Mouse (Mus musculus) hindbrain, embryonic 13.5 days (tissue): ENCODE data around the gene Kcnj1. TPM values are rescaled to one million over a fixed set of nuclear protein-coding genes. Genes with fewer than 3 reads are reported as not detected.
A peak's percentile ranks its signal among the peaks of the same experiment; 100 is the strongest.

Experiments
- ATAC-seq: fragments of 200-750 bp; cut with Nextera tagmentation; 2 replicates; pipeline ENCODE4 v1.8.0; 2017; ENCODE audit warnings: moderate TSS enrichment; ENCODE audit not compliant: low FRiP score
- H3K27ac ChIP-seq: fragments of 300-500 bp; sonication (generic); 2 replicates; pipeline ENCODE4 v1.5.1; 2015; ENCODE audit warnings: inconsistent platforms, mild to moderate bottlenecking, moderate library complexity
- H3K27me3 ChIP-seq: fragments of 300-500 bp; sonication (generic); 2 replicates; pipeline ENCODE4 v1.6.1; 2015; ENCODE audit warnings: mild to moderate bottlenecking, inconsistent platforms
- H3K36me3 ChIP-seq: fragments of 300-500 bp; sonication (generic); 2 replicates; pipeline ENCODE4 v1.6.1; 2015; ENCODE audit warnings: mild to moderate bottlenecking, inconsistent platforms
- H3K4me1 ChIP-seq: fragments of 300-500 bp; sonication (generic); replicated peaks from 2 replicates; pipeline ENCODE4 v1.6.1; 2015; ENCODE audit warnings: inconsistent platforms
- H3K4me2 ChIP-seq: fragments of 300-500 bp; sonication (generic); 2 replicates; pipeline ENCODE4 v1.6.1; 2015; ENCODE audit warnings: inconsistent platforms, mild to moderate bottlenecking, moderate library complexity
- H3K4me3 ChIP-seq: fragments of 300-500 bp; sonication (generic); 2 replicates; pipeline ENCODE4 v1.5.1; 2015; ENCODE audit warnings: mild to moderate bottlenecking, inconsistent platforms
- H3K9ac ChIP-seq: fragments of 300-500 bp; sonication (generic); 2 replicates; pipeline ENCODE4 v1.6.1; 2015; ENCODE audit warnings: mild to moderate bottlenecking, inconsistent platforms
- H3K9me3 ChIP-seq: fragments of 300-500 bp; sonication (generic); 2 replicates; pipeline ENCODE4 v1.6.1; 2016; ENCODE audit warnings: inconsistent platforms
- WGBS: fragments of 180-500 bp; shearing (Covaris S2); methylation state at CpG from one replicate; pipeline ENCODE4 v1.1.7; 2015; 5-methylcytosine and 5-hydroxymethylcytosine counted together
- polyA plus RNA-seq: library from polyadenylated mRNA; unstranded; fragments of >200 nt; fragmentation: Nextera tagmentation; extraction: Ambion mirVana; gene quantifications from 2 replicates; pipeline ENCODE4 v1.2.1, GENCODE M21; 2015

The Kcnj1 gene
- polyA plus RNA-seq, 1 experiment from 2014 or later: not detected

DNA sequence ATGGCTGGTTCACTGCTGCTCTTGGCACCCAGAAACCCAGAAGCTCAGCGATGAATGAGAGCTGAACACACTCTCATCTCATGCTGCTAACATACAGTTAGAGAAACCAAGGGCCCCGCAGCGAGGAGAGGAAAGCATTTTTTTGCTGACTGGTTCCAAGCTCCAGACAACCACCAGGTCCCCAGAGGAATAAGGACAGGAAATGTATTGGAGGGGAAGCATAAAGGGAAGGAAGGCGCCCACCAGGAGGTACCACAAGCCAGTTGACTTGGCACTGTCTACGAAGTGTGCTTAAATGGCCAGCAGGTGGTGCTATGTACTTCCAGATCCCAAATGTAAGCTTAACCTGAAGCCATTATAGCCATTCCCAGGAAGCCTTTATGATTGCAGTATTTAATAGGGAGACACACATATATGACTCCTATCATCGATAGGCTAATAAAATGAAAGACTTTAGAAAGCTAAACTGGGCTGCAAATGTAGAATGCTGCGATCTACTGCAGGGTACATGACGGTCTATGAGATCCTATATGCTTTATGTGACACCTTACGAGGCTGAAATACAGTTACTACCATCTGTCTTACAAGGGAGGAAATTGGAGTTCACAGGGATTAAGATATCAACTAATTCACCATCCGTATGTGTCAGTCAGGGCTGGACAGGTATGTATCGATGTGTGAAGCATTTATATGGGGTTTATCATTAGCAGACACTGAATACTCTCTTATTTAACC lies 33.1 kb downstream of the Kcnj1 start:
- H3K4me3 ChIP-seq: no peak overlapping the region
- no peak overlapping the region for H3K27ac ChIP-seq
- no peak overlapping the region for H3K9ac ChIP-seq
- H3K36me3 ChIP-seq: no peaks in the 10 kb centered on the region
- no peak overlapping the region for H3K4me2 ChIP-seq
- peaks cover 15% of the 10 kb centered on the region for H3K4me1 ChIP-seq
- WGBS: 44% methylated on average over 11 of the region's 11 CpGs
- H3K27me3 ChIP-seq: peaks cover 43% of the 10 kb centered on the region
- ATAC-seq: peak; percentile 62
- no peaks in the 10 kb centered on the region for H3K9me3 ChIP-seq

GRCm38 (mm10) chr9:32408730-32409059 lies 36.4 kb downstream of the Kcnj1 start:
- Histone ChIP-seq H3K36me3 (no peaks in the 10 kb centered on the region), H3K9ac (peak overlapping the region; percentile 76), H3K9me3 (no peaks in the 10 kb centered on the region), H3K27ac (no peak overlapping the region), H3K4me3 (peak overlapping the region; percentile 52), H3K4me1 (peaks cover 15% of the 10 kb centered on the region), H3K4me2 (peak overlapping the region; percentile 96), H3K27me3 (peaks cover 58% of the 10 kb centered on the region)
- peak; percentile 24; the same call in 1 of the 2 replicates for ATAC-seq
- 8% methylated on average over 8 of the region's 8 CpGs for WGBS

- 1% methylated on average over 47 of the region's 47 CpGs for WGBS
- Histone ChIP-seq H3K9ac (peak overlapping the region; percentile 76), H3K4me3 (peak overlapping the region; percentile 52), H3K36me3 (no peaks in the 10 kb centered on the region), H3K4me1 (peaks cover 15% of the 10 kb centered on the region), H3K9me3 (no peaks in the 10 kb centered on the region), H3K27ac (no peak overlapping the region), H3K4me2 (peak overlapping the region; percentile 96), H3K27me3 (peaks cover 58% of the 10 kb centered on the region)
- peak; percentile 77 for ATAC-seq
Observed at GRCm38 (mm10) chr9:32409060-32409961, 37.0 kb downstream of the Kcnj1 start.

- Histone ChIP-seq H3K4me3 (no peak overlapping the region), H3K9me3 (no peaks in the 10 kb centered on the region), H3K36me3 (no peaks in the 10 kb centered on the region), H3K27me3 (peaks cover 50% of the 10 kb centered on the region), H3K4me2 (no peak overlapping the region), H3K4me1 (peaks cover 15% of the 10 kb centered on the region), H3K9ac (no peak overlapping the region), H3K27ac (no peak overlapping the region)
- no peak for ATAC-seq
- 95% methylated on average over 5 of the region's 5 CpGs for WGBS
Observed at GRCm38 (mm10) chr9:32410671-32411070, 38.4 kb downstream of the Kcnj1 start.

DNA sequence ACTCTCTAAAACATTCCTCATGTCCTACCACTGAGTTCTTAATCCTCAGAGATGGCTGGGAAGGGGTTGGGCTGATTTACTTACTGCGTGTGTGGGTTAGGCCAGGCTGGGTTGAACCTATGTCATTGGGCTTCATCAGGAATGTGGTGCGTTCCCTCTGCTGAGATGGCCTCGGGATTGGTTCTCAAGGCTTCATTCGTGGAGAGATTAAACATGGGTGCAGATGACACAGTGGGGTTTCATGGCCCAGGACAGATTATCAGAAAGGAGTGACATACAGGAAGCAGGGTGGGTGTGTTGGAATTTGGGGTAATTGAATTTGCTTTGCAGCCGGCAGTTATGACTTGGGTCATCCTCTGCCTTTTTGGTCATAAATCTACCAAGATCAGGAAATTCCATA lies 39.2 kb downstream of the Kcnj1 start:
- peaks cover 15% of the 10 kb centered on the region for H3K4me1 ChIP-seq
- 95% methylated on average over 5 of the region's 5 CpGs for WGBS
- H3K27me3 ChIP-seq: peaks cover 45% of the 10 kb centered on the region
- H3K9ac ChIP-seq: no peak overlapping the region
- H3K9me3 ChIP-seq: no peaks in the 10 kb centered on the region
- H3K36me3 ChIP-seq: no peaks in the 10 kb centered on the region
- H3K4me3 ChIP-seq: no peak overlapping the region
- no peak overlapping the region for H3K27ac ChIP-seq
- H3K4me2 ChIP-seq: no peak overlapping the region
- no peak for ATAC-seq

- Histone ChIP-seq H3K27ac (no peak overlapping the region), H3K4me1 (peaks cover 15% of the 10 kb centered on the region), H3K9ac (no peak overlapping the region), H3K4me2 (no peak overlapping the region), H3K9me3 (no peaks in the 10 kb centered on the region), H3K27me3 (peaks cover 32% of the 10 kb centered on the region), H3K36me3 (no peaks in the 10 kb centered on the region), H3K4me3 (no peak overlapping the region)
- WGBS: 70% methylated on average over 10 of the region's 10 CpGs
- ATAC-seq: no peak
Observed at GRCm38 (mm10) chr9:32412836-32413580, 40.7 kb downstream of the Kcnj1 start.

DNA sequence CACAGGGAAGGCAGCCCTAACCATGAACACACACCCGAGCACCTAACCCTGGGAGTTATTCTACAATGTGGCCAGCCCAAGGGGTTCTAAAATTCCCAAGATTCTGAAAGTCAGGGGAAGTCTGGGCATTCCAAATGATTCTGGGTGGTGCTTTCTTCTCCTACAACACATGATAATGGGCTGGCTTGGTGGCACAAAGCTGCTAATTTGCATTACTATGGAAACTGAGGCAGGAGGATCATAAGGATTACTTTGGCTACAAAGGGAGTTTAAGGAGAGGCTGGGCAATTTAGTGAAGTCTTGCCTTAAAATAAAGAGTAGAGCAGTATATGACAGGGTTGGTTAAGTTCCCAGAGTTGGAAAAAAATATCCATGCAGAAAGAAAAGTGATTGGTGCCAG lies 42.7 kb downstream of the Kcnj1 start:
- 59% methylated on average over 1 of the region's 1 CpGs for WGBS
- Histone ChIP-seq H3K4me1 (no peaks in the 10 kb centered on the region), H3K9ac (no peak overlapping the region), H3K9me3 (no peaks in the 10 kb centered on the region), H3K4me3 (no peak overlapping the region), H3K36me3 (no peaks in the 10 kb centered on the region), H3K27me3 (peaks cover 23% of the 10 kb centered on the region), H3K27ac (no peak overlapping the region), H3K4me2 (no peak overlapping the region)
- ATAC-seq: no peak

DNA sequence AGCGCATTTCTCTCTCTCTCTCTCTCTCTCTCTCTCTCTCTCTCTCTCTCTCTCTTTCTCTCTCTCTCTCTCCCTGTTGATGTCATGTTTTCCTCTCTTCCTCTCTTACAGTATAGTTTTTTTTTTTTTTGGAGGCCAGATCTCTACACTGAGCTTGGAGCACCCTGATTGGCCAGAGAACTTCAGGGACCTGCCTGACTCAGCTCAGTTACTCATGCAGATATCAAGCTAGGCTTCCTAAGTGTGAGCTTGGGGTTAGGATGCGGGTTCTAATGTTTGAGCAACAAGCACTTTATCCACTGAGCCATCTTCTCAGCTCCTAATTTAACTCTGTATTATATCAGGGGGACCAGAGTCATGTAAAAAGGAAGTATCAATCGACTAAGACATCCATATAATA lies 43.7 kb downstream of the Kcnj1 start:
- Histone ChIP-seq H3K27me3 (peaks cover 13% of the 10 kb centered on the region), H3K9ac (no peak overlapping the region), H3K4me3 (no peak overlapping the region), H3K4me1 (no peaks in the 10 kb centered on the region), H3K4me2 (no peak overlapping the region), H3K36me3 (no peaks in the 10 kb centered on the region), H3K27ac (no peak overlapping the region), H3K9me3 (no peaks in the 10 kb centered on the region)
- no peak for ATAC-seq
- 94% methylated on average over 3 of the region's 3 CpGs for WGBS

- Histone ChIP-seq H3K4me1 (no peaks in the 10 kb centered on the region), H3K9ac (no peak overlapping the region), H3K4me2 (peak overlapping the region; percentile 3; the same call in 1 of the 2 replicates), H3K4me3 (no peak overlapping the region), H3K36me3 (no peaks in the 10 kb centered on the region), H3K27me3 (no peaks in the 10 kb centered on the region), H3K9me3 (no peaks in the 10 kb centered on the region), H3K27ac (no peak overlapping the region)
- ATAC-seq: no peak
- 46% methylated on average over 8 of the region's 8 CpGs for WGBS
Observed at GRCm38 (mm10) chr9:32417466-32418116, 45.3 kb downstream of the Kcnj1 start.

DNA sequence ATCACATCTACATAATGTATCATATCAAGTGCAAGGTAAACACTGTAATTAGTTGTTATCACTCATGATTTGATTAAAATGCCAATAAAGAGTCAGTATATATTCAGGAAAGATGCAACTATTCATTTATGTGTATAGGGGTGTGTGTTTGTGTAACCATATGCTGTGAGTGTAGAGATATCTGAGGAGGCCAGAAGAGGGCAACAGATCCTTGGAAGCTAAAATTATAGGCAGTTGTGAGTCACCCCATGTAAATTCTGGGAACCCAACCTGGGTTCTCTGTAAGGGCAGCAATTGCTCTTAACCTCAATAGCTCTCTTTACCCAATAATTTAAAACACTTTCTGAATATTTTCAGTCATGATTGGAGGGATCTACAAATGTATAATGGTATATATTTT lies 48.4 kb downstream of the Kcnj1 start:
- Histone ChIP-seq H3K4me3 (no peak overlapping the region), H3K9me3 (no peaks in the 10 kb centered on the region), H3K27me3 (no peaks in the 10 kb centered on the region), H3K36me3 (no peaks in the 10 kb centered on the region), H3K9ac (no peak overlapping the region), H3K4me2 (no peak overlapping the region), H3K27ac (no peak overlapping the region), H3K4me1 (no peaks in the 10 kb centered on the region)
- no peak for ATAC-seq

GRCm38 (mm10) chr9:32425321-32425720 lies 53.0 kb downstream of the Kcnj1 start:
- H3K4me1 ChIP-seq: no peaks in the 10 kb centered on the region
- no peaks in the 10 kb centered on the region for H3K36me3 ChIP-seq
- H3K4me3 ChIP-seq: no peak overlapping the region
- H3K4me2 ChIP-seq: no peak overlapping the region
- WGBS: 79% methylated on average over 7 of the region's 7 CpGs
- no peaks in the 10 kb centered on the region for H3K9me3 ChIP-seq
- ATAC-seq: no peak
- no peak overlapping the region for H3K9ac ChIP-seq
- no peaks in the 10 kb centered on the region for H3K27me3 ChIP-seq
- H3K27ac ChIP-seq: no peak overlapping the region

DNA sequence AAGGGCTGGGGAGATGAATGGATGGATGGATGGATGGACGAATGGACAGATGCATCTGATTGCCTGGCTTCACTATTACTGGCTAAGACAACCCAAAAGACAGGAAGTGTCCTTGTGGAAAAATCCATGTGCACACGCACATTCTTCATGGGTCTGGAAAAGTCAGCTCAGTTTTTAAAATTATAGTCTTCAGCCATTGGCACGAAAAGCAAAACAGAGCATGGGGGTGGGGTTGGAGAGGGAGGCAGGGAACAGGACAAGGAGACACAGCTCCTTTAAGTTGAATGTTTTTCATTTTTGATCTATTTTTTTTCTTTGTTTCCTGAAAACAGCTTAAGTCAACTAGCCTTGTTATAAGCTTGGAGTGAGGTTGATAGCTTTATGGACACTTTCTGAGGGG lies 58.8 kb downstream of the Kcnj1 start:
- Histone ChIP-seq H3K4me3 (no peak overlapping the region), H3K27me3 (no peaks in the 10 kb centered on the region), H3K9me3 (no peaks in the 10 kb centered on the region), H3K27ac (no peak overlapping the region), H3K9ac (no peak overlapping the region), H3K4me1 (0 out of 2 replicates have a peak, but pooled peaks cover 8% of the 10 kb centered on the region), H3K4me2 (no peak overlapping the region), H3K36me3 (no peaks in the 10 kb centered on the region)
- 89% methylated on average over 3 of the region's 3 CpGs for WGBS
- ATAC-seq: no peak
